Mouse (Mus musculus): Measurements from ENCODE around the gene Kcnj12. TPM values are rescaled to one million over a fixed set of nuclear protein-coding genes. Genes with fewer than 3 reads are reported as not detected.

The Kcnj12 gene
- total RNA-seq (2012; rRNA removed) (not detected in 2 replicates), total RNA-seq (2014; rRNA removed) (not detected in 2 replicates), polyA plus RNA-seq (2012; ENCODE audit: insufficient read length, low read depth) (not detected in 2 replicates)

DNA sequence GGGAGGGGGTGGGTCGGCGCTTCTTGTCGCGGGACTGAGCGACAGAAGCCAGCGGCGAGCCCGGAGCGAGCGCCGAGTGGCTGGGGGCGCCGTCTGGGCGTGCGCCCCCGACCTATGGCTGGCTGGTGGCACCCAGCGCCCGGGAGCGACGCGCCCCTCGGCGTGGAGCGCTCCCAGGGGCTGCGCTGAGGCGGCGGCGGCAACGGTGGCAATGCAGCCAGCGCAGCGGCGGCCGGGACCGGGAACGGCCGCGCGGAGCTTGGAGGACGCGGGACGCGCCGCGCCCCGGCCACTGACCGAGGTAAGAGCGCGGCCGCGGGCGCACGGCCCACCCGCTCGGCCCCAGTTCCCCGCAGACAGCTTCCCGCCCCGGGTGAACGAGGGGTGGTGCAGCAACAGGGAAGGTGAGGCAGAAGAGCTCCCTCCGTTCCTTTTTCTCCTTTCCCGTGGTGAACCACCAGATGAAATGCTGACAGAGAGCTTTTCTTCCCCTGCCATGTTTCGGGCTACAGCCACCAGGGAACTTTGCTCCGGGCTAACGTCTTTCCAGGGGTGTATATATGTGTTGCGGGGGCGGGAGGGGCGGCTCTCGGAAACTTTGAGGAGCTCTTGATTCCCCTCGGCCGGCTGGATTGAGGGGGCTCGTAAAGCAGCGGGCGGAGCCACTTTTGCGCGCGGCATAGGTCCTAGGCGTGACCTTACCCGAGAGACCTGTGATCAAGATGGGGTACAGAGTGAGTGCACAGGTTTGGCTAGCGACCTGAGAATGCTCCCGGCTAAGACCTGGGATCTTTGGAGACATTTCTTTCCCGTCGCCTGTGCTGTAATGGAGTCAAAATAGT lies at the start of gene Kcnj12:
TSS of gene Kcnj12 (plus strand) at position 15 of the 842 bp plus-strand sequence.
- dilution Hi-C loops (cut with MboI; ENCODE audit: extremely low pct_ligation_motif_present, extremely low pct_unique_long_range_greater_than_20kb, low sequenced_read_pairs) (no loop called here), in situ Hi-C loops (cut with MboI; ENCODE audit: low pct_ligation_motif_present, low pct_unique_long_range_greater_than_20kb, low sequenced_read_pairs) (no loop called here)
- no peaks in the 10 kb centered on the region for H3K36me3 ChIP-seq (replicated peaks in 1 of 2; ENCODE audit: control insufficient read depth in 1 of 2, insufficient read depth in 1 of 2, low read length in 1 of 2)
- H3K79me2 ChIP-seq (replicated peaks; ENCODE audit: control insufficient read depth, extremely low read depth, insufficient read depth, poor library complexity, severe bottlenecking) = no peaks in the 10 kb centered on the region
- no peak within 1 kb of the TSS for H3K27ac ChIP-seq (ENCODE audit: insufficient read depth, low read depth)
- H3K4me2 ChIP-seq (ENCODE audit: insufficient read depth, low read depth, poor library complexity, severe bottlenecking) = no peak within 1 kb of the TSS
- no peaks in the 10 kb centered on the region for H3K9me3 ChIP-seq (replicated peaks; ENCODE audit: low read length)
- TF ChIP-seq ZC3H11A (IDR thresholded peaks at IDR 0.05; ENCODE audit: low read depth, low read length) = no peak
- TF ChIP-seq TBP (conservative IDR thresholded peaks at IDR 0.05; ENCODE audit: low read depth, low read length) = no peak
- no peak for TF ChIP-seq NELFE (IDR thresholded peaks at IDR 0.05; ENCODE audit: low read depth, low read length)
- no peak for TF ChIP-seq CTCF (conservative IDR thresholded peaks at IDR 0.05 in 1 of 2, IDR thresholded peaks at IDR 0.05 in 1 of 2; ENCODE audit: low read depth in 2 of 2, low read length in 2 of 2)
- no peak for TF ChIP-seq ZNF384 (IDR thresholded peaks at IDR 0.05; ENCODE audit: low read depth, low read length)
- no peak for TF ChIP-seq ETS1 (conservative IDR thresholded peaks at IDR 0.05; ENCODE audit: low read depth, low read length)
- TF ChIP-seq NRF1 (IDR thresholded peaks at IDR 0.05; ENCODE audit: low read depth, low read length) = no peak
- TF ChIP-seq GABPA (IDR thresholded peaks at IDR 0.05; ENCODE audit: insufficient replicate concordance, low read depth, low read length) = no peak
- TF ChIP-seq KAT2A (IDR thresholded peaks at IDR 0.05; ENCODE audit: insufficient replicate concordance, low read length) = no peak
- TF ChIP-seq PAX5 (IDR thresholded peaks at IDR 0.05; ENCODE audit: low read length) = no peak
- no peak within 1 kb of the TSS for H3K9ac ChIP-seq (ENCODE audit: insufficient read depth, low read depth)
- no peak within 1 kb of the TSS for H3K4me3 ChIP-seq (replicated peaks in 1 of 3; ENCODE audit: low read depth in 2 of 3, low read length in 2 of 3, poor library complexity in 1 of 3)
- peaks cover 3 to 32% of the 10 kb centered on the region in 2 experiments for H3K4me1 ChIP-seq (ENCODE audit: control insufficient read depth in 1 of 2, insufficient read depth in 2 of 2)
- peaks cover 2% of the 10 kb centered on the region for H3K27me3 ChIP-seq (replicated peaks)
- no peak for DNase-seq (ENCODE audit: extremely low read depth)

DNA sequence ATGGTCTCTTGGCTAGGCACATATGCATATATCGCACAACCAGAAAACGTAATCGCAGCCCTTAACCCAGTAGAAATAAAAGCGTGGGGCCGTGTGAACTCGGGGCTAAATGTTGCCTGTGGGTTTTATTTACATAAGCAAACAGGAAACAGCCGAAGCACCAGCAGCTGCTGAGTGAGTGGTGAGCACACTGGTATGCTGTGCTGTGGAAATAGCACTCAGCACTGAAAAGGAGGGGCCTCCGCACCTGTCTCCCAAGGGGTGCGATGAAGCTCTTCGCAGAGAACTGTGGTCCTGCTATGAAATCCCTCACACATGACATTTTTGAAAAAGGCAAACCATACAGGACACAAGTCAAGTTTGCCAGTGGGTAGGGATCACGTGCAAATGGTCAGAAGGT lies 47.3 kb upstream of the Kcnj12 start:
- Histone ChIP-seq H3K4me1 (ENCODE audit: control insufficient read depth in 1 of 2, insufficient read depth in 2 of 2) (peaks cover 0 to 15% of the 10 kb centered on the region in 2 experiments; a peak in 2 of 4 replicates), H3K27me3 (replicated peaks) (no peaks in the 10 kb centered on the region), H3K9ac (ENCODE audit: insufficient read depth, low read depth) (no peak overlapping the region), H3K27ac (ENCODE audit: insufficient read depth, low read depth) (no peak overlapping the region), H3K4me2 (ENCODE audit: insufficient read depth, low read depth, poor library complexity, severe bottlenecking) (no peak overlapping the region), H3K36me3 (replicated peaks in 1 of 2; ENCODE audit: control insufficient read depth in 1 of 2, insufficient read depth in 1 of 2, low read length in 1 of 2) (no peaks in the 10 kb centered on the region), H3K79me2 (replicated peaks; ENCODE audit: control insufficient read depth, extremely low read depth, insufficient read depth, poor library complexity, severe bottlenecking) (no peaks in the 10 kb centered on the region), H3K9me3 (replicated peaks; ENCODE audit: low read length) (no peaks in the 10 kb centered on the region), H3K4me3 (replicated peaks in 1 of 3; ENCODE audit: low read depth in 2 of 3, low read length in 2 of 3, poor library complexity in 1 of 3) (no peak overlapping the region)
- TF ChIP-seq ELF1 (IDR thresholded peaks at IDR 0.05; ENCODE audit: low read depth, low read length) = no peak
- TF ChIP-seq MEF2A (IDR thresholded peaks at IDR 0.05; ENCODE audit: borderline replicate concordance, low read depth, low read length) = no peak
- DNase-seq (ENCODE audit: extremely low read depth) = no peak
- dilution Hi-C loops (cut with MboI; ENCODE audit: extremely low pct_ligation_motif_present, extremely low pct_unique_long_range_greater_than_20kb, low sequenced_read_pairs) (no loop called here), in situ Hi-C loops (cut with MboI; ENCODE audit: low pct_ligation_motif_present, low pct_unique_long_range_greater_than_20kb, low sequenced_read_pairs) (no loop called here)
